Mouse (Mus musculus) liver, postnatal 0 days (tissue): ENCODE data around the gene Supt3.

Experiments used
- CTCF ChIP-seq: sonication (generic); IDR thresholded peaks from 2 replicates; pipeline ENCODE4 v1.5.1; 2016; ENCODE audit warnings: antibody characterized with exemption, low read depth
- EP300 ChIP-seq: IDR thresholded peaks from 2 replicates; pipeline ENCODE4 v1.6.1; 2016; ENCODE audit warnings: antibody characterized with exemption, low read depth, mild to moderate bottlenecking

DNA sequence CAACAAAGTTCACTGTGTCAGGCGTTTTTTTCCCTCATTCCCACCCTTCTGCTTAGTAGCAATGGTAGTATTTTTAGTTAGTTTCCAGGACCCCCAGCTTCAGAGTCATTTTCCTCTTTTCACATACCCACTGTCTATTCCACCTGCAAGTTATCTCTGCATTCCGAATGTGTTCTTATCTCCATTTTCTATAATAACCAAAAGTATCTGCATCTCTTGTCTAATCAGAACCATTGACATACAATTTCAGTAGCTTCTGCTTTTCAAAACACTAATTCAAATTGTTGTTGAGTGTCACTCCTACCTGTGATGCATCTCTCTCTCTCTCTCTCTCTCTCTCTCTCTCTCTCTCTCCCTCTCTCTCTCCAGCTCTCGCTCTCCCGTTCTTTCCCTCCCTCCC lies 3.4 kb downstream of the Supt3 start:
- TF ChIP-seq CTCF (no peak), EP300 (no peak)
